Mouse (Mus musculus): ENCODE results near the gene Teddm1a. TPM values are rescaled to one million over a fixed set of nuclear protein-coding genes. Genes with fewer than 3 reads are reported as not detected.
"Not testable (repeated sequence)": the region's sequence is repeated elsewhere in the genome, so short reads cannot be mapped to it uniquely, and the experiment has no call there.

Teddm1a gene
- polyA plus RNA-seq (2014; fragmentation: Nextera tagmentation; extraction: Ambion mirVana) = not detected in 2 replicates

DNA sequence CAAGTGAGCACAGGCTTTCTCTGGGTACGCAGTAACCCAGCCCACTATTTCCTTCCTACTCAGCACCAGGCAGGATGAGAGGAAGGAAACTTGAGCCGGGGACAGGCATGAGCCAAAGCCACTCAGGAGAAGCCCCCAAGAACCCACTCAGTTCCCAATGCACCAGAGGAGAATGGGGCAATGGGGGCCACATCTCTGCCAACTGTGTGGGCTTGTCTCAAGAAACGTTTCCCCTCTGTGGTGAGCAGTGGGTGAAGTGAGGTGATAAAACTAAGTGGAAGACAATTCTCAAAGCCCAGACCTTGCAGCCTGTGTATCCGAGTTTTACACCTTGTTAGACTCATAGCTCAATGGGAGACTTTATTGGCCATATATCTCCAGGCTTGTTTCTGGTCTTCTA is at the start of gene Teddm1a:
Gene Teddm1a, plus strand, starts transcription at position 301 of the 400 bp plus-strand sequence.
- H3K9me3 ChIP-seq (ENCODE audit: control insufficient read depth, low read length) = no peaks in the 10 kb centered on the region
- H3K27ac ChIP-seq = no peak within 1 kb of the TSS
- DNase-seq (ENCODE audit: low spot score) (no peak), ATAC-seq (ENCODE audit: low FRiP score) (no peak)
- no peaks in the 10 kb centered on the region for H3K27me3 ChIP-seq (ENCODE audit: control insufficient read depth, insufficient read depth, low read length)
- no peak within 1 kb of the TSS for H3K9ac ChIP-seq
- no peak within 1 kb of the TSS for H3K4me2 ChIP-seq (replicated peaks)
- H3K4me3 ChIP-seq (replicated peaks; ENCODE audit: low read length) = no peak within 1 kb of the TSS
- 68% methylated on average over 4 of the region's 4 CpGs for WGBS
- H3K36me3 ChIP-seq (replicated peaks; ENCODE audit: control insufficient read depth, insufficient read depth) = no peaks in the 10 kb centered on the region
- H3K4me1 ChIP-seq (replicated peaks; ENCODE audit: control insufficient read depth, insufficient read depth, low read length) = 0 out of 2 replicates have a peak, but pooled peaks cover 3% of the 10 kb centered on the region

GRCm38 (mm10) chr1:153842121-153842740 is 49.3 kb upstream of the Teddm1a start:
- no peak overlapping the region for H3K4me2 ChIP-seq (replicated peaks)
- no peaks in the 10 kb centered on the region for H3K4me1 ChIP-seq (replicated peaks; ENCODE audit: control insufficient read depth, insufficient read depth, low read length)
- no peaks in the 10 kb centered on the region for H3K9me3 ChIP-seq (ENCODE audit: control insufficient read depth, low read length)
- no peak overlapping the region for H3K27ac ChIP-seq
- H3K36me3 ChIP-seq (replicated peaks; ENCODE audit: control insufficient read depth, insufficient read depth) = no peaks in the 10 kb centered on the region
- H3K27me3 ChIP-seq (ENCODE audit: control insufficient read depth, insufficient read depth, low read length) = no peaks in the 10 kb centered on the region
- no peak overlapping the region for H3K9ac ChIP-seq
- no peak overlapping the region for H3K4me3 ChIP-seq (replicated peaks; ENCODE audit: low read length)
- 86% methylated on average over 11 of the region's 11 CpGs for WGBS
- ATAC-seq (ENCODE audit: low FRiP score) (no peak), DNase-seq (ENCODE audit: low spot score) (no peak)

DNA sequence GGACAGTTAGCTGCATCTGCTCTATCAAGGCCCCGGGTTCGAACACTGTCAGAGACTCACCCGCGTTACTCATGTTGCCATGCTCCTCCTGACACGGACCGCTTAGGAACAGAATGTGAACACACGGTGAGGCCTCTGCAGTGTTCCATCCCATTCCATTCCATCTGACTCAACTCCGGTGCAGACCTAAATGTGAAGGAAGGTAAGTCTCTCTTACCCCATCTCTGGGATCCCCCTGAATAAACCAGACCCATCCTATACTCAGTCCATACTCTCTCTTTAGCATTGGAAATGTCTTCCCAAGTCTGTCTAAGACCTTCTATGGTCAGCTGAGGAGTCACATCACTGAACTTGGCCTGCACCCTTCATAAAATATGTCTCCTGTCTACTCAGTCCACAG is 47.5 kb upstream of the Teddm1a start, which contains the start of gene Rgsl1:
Gene Rgsl1, minus strand, starts transcription at position 101 of the 400 bp plus-strand sequence.
- H3K9ac ChIP-seq = no peak within 1 kb of the TSS
- no peak within 1 kb of the TSS for H3K4me3 ChIP-seq (replicated peaks; ENCODE audit: low read length)
- H3K4me2 ChIP-seq (replicated peaks) = no peak within 1 kb of the TSS
- no peak for ATAC-seq (ENCODE audit: low FRiP score)
- H3K27me3 ChIP-seq (ENCODE audit: control insufficient read depth, insufficient read depth, low read length) = no peaks in the 10 kb centered on the region
- no peaks in the 10 kb centered on the region for H3K36me3 ChIP-seq (replicated peaks; ENCODE audit: control insufficient read depth, insufficient read depth)
- DNase-seq (ENCODE audit: low spot score) = no peak
- no peaks in the 10 kb centered on the region for H3K4me1 ChIP-seq (replicated peaks; ENCODE audit: control insufficient read depth, insufficient read depth, low read length)
- H3K9me3 ChIP-seq (ENCODE audit: control insufficient read depth, low read length) = no peaks in the 10 kb centered on the region
- WGBS = 97% methylated on average over 8 of the region's 8 CpGs
- no peak within 1 kb of the TSS for H3K27ac ChIP-seq

GRCm38 (mm10) chr1:153846420-153846819 is 45.1 kb upstream of the Teddm1a start:
- no peaks in the 10 kb centered on the region for H3K36me3 ChIP-seq (replicated peaks; ENCODE audit: control insufficient read depth, insufficient read depth)
- 0 out of 2 replicates have a peak, but pooled peaks have one; percentile 27 for ATAC-seq (ENCODE audit: low FRiP score)
- no peak overlapping the region for H3K4me3 ChIP-seq (replicated peaks; ENCODE audit: low read length)
- H3K9ac ChIP-seq = no peak overlapping the region
- DNase-seq (ENCODE audit: low spot score) = no peak
- no peak overlapping the region for H3K4me2 ChIP-seq (replicated peaks)
- H3K27me3 ChIP-seq (ENCODE audit: control insufficient read depth, insufficient read depth, low read length) = no peaks in the 10 kb centered on the region
- no peaks in the 10 kb centered on the region for H3K9me3 ChIP-seq (ENCODE audit: control insufficient read depth, low read length)
- no peaks in the 10 kb centered on the region for H3K4me1 ChIP-seq (replicated peaks; ENCODE audit: control insufficient read depth, insufficient read depth, low read length)
- H3K27ac ChIP-seq = no peak overlapping the region
- WGBS = 82% methylated on average over 7 of the region's 7 CpGs

- no peak overlapping the region for H3K27ac ChIP-seq
- peak; percentile 37; the same call in 1 of the 2 replicates for ATAC-seq (ENCODE audit: low FRiP score)
- WGBS = 30% methylated on average over 6 of the region's 6 CpGs
- peak; percentile 79 for DNase-seq (ENCODE audit: low spot score)
- H3K4me3 ChIP-seq (replicated peaks; ENCODE audit: low read length) = no peak overlapping the region
- no peaks in the 10 kb centered on the region for H3K36me3 ChIP-seq (replicated peaks; ENCODE audit: control insufficient read depth, insufficient read depth)
- no peaks in the 10 kb centered on the region for H3K9me3 ChIP-seq (ENCODE audit: control insufficient read depth, low read length)
- H3K27me3 ChIP-seq (ENCODE audit: control insufficient read depth, insufficient read depth, low read length) = no peaks in the 10 kb centered on the region
- H3K4me1 ChIP-seq (replicated peaks; ENCODE audit: control insufficient read depth, insufficient read depth, low read length) = no peaks in the 10 kb centered on the region
- no peak overlapping the region for H3K4me2 ChIP-seq (replicated peaks)
- no peak overlapping the region for H3K9ac ChIP-seq
Measured at GRCm38 (mm10) chr1:153846867-153847266, 44.7 kb upstream of the Teddm1a start.

DNA sequence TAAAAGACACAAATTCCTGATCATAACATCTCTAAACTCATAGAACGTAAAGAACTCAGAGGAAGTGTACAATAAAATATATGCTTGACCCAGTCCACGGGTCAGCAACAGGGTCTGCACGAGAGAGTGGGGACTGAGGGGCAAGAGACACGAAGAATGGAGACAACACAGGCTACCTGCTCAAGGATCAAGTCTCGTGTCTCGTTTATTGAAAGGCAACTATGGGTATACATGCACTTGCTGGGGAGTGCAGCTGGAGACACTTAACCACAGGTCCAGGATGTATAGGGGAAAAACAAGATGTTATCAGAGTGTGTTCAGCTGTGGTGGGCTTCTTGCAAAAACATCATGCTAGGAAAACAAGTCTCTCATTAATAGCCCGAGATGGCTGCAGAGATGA is 38.8 kb upstream of the Teddm1a start:
- H3K4me2 ChIP-seq (replicated peaks); H3K27me3 ChIP-seq (ENCODE audit: control insufficient read depth, insufficient read depth, low read length); H3K27ac ChIP-seq; H3K36me3 ChIP-seq (replicated peaks; ENCODE audit: control insufficient read depth, insufficient read depth); H3K4me3 ChIP-seq (replicated peaks; ENCODE audit: low read length); H3K4me1 ChIP-seq (replicated peaks; ENCODE audit: control insufficient read depth, insufficient read depth, low read length); DNase-seq (ENCODE audit: low spot score); ATAC-seq (ENCODE audit: low FRiP score); H3K9me3 ChIP-seq (ENCODE audit: control insufficient read depth, low read length); H3K9ac ChIP-seq: not testable (repeated sequence)
- 82% methylated on average over 7 of the region's 7 CpGs for WGBS

- 83% methylated on average over 8 of the region's 8 CpGs for WGBS
- Histone ChIP-seq H3K9me3 (ENCODE audit: control insufficient read depth, low read length) (no peaks in the 10 kb centered on the region), H3K36me3 (replicated peaks; ENCODE audit: control insufficient read depth, insufficient read depth) (no peaks in the 10 kb centered on the region), H3K27ac (no peak overlapping the region), H3K9ac (no peak overlapping the region), H3K4me3 (replicated peaks; ENCODE audit: low read length) (no peak overlapping the region), H3K27me3 (ENCODE audit: control insufficient read depth, insufficient read depth, low read length) (no peaks in the 10 kb centered on the region), H3K4me2 (replicated peaks) (no peak overlapping the region), H3K4me1 (replicated peaks; ENCODE audit: control insufficient read depth, insufficient read depth, low read length) (no peaks in the 10 kb centered on the region)
- no peak for DNase-seq (ENCODE audit: low spot score)
- ATAC-seq (ENCODE audit: low FRiP score) = no peak
Measured at GRCm38 (mm10) chr1:153855946-153856345, 35.6 kb upstream of the Teddm1a start.

- H3K9me3 ChIP-seq (ENCODE audit: control insufficient read depth, low read length) = no peaks in the 10 kb centered on the region
- no peak within 1 kb of the TSS for H3K27ac ChIP-seq
- no peak for ATAC-seq (ENCODE audit: low FRiP score)
- H3K4me2 ChIP-seq (replicated peaks) = no peak within 1 kb of the TSS
- no peaks in the 10 kb centered on the region for H3K36me3 ChIP-seq (replicated peaks; ENCODE audit: control insufficient read depth, insufficient read depth)
- H3K4me1 ChIP-seq (replicated peaks; ENCODE audit: control insufficient read depth, insufficient read depth, low read length) = no peaks in the 10 kb centered on the region
- no peaks in the 10 kb centered on the region for H3K27me3 ChIP-seq (ENCODE audit: control insufficient read depth, insufficient read depth, low read length)
- DNase-seq (ENCODE audit: low spot score) = no peak
- no peak within 1 kb of the TSS for H3K9ac ChIP-seq
- H3K4me3 ChIP-seq (replicated peaks; ENCODE audit: low read length) = no peak within 1 kb of the TSS
- 92% methylated on average over 6 of the region's 6 CpGs for WGBS
Measured at GRCm38 (mm10) chr1:153874045-153874444, 17.5 kb upstream of the Teddm1a start, which contains the start of gene Teddm1b. Gene Teddm1b, plus strand, starts transcription at chr1:153874345.

DNA sequence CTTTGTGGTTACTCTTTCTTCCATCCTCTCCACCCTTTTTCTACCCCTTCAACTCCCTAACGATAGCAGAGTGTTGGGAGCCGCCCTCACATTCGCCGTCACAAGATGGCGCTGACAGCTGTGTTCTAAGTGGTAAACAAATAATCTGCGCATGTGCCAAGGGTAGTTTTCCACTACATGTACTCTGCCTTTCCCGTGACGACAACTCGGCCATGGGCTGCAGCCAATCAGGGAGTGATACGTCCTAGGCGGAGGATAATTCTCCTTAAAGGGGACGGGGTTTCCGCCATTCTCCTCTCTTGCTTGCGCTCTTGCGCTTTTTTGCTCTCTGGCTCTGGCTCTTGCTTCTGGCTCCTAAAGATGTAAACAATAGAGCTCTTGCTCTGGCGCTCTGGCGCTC is 11.2 kb upstream of the Teddm1a start:
- not testable (repeated sequence) for ATAC-seq (ENCODE audit: low FRiP score); H3K36me3 ChIP-seq (replicated peaks; ENCODE audit: control insufficient read depth, insufficient read depth); H3K27me3 ChIP-seq (ENCODE audit: control insufficient read depth, insufficient read depth, low read length); H3K9ac ChIP-seq; H3K27ac ChIP-seq; H3K4me1 ChIP-seq (replicated peaks; ENCODE audit: control insufficient read depth, insufficient read depth, low read length); DNase-seq (ENCODE audit: low spot score); H3K4me2 ChIP-seq (replicated peaks); H3K9me3 ChIP-seq (ENCODE audit: control insufficient read depth, low read length); H3K4me3 ChIP-seq (replicated peaks; ENCODE audit: low read length)
- over 99% methylated on average over 17 of the region's 17 CpGs for WGBS
